Mouse (Mus musculus): Measurements from ENCODE around the gene Olfr1513. TPM values are rescaled to one million over a fixed set of nuclear protein-coding genes. Genes with fewer than 3 reads are reported as not detected.
A peak's percentile ranks its signal among the peaks of the same experiment; 100 is the strongest.

Gene Olfr1513
- polyA plus RNA-seq, 2 experiments: not detected

- no peaks in the 10 kb centered on the region for H3K36me3 ChIP-seq (replicated peaks; ENCODE audit: control insufficient read depth, insufficient read depth, low read depth)
- no peak within 1 kb of the TSS for H3K9ac ChIP-seq (replicated peaks)
- H3K9me3 ChIP-seq (ENCODE audit: control insufficient read depth, low read length): no peaks in the 10 kb centered on the region
- no peaks in the 10 kb centered on the region for H3K4me1 ChIP-seq (replicated peaks; ENCODE audit: control insufficient read depth in 2 of 2, insufficient read depth in 2 of 2, low read length in 1 of 2)
- H3K27me3 ChIP-seq (ENCODE audit: control insufficient read depth, insufficient read depth, low read length): peaks cover 53% of the 10 kb centered on the region
- peak within 1 kb of the TSS; percentile 13; the same call in 1 of the 2 replicates for H3K4me2 ChIP-seq (ENCODE audit: low read depth)
- H3K4me3 ChIP-seq (ENCODE audit: insufficient read depth in 1 of 2, low read depth in 2 of 2, low read length in 2 of 2): peak within 1 kb of the TSS in 1 of 2 experiments; percentile 42; a peak in 2 of 4 replicates
- ATAC-seq (ENCODE audit: insufficient read depth): no peak
- 3% methylated on average over 26 of the region's 26 CpGs for WGBS (ENCODE audit: insufficient replicate concordance)
- TF ChIP-seq EP300 (IDR thresholded peaks at IDR 0.05; ENCODE audit: low read depth) (no peak), CTCF (IDR thresholded peaks at IDR 0.05; ENCODE audit: low read depth) (no peak)
- H3K27ac ChIP-seq: no peak within 1 kb of the TSS
- DNase-seq (ENCODE audit: low read depth in 3 of 3, low spot score in 3 of 3): no peak
Observed at GRCm38 (mm10) chr14:52327910-52328812, 28.0 kb downstream of the Olfr1513 start, which contains the start of gene Sall2. Sall2 (minus strand) TSS chr14:52328762.

- Histone ChIP-seq H3K27me3 (ENCODE audit: control insufficient read depth, insufficient read depth, low read length) (peaks cover 53% of the 10 kb centered on the region), H3K27ac (no peak overlapping the region), H3K36me3 (replicated peaks; ENCODE audit: control insufficient read depth, insufficient read depth, low read depth) (no peaks in the 10 kb centered on the region), H3K9me3 (ENCODE audit: control insufficient read depth, low read length) (no peaks in the 10 kb centered on the region), H3K9ac (replicated peaks) (no peak overlapping the region), H3K4me2 (ENCODE audit: low read depth) (peak overlapping the region; percentile 13; the same call in 1 of the 2 replicates), H3K4me3 (ENCODE audit: insufficient read depth in 1 of 2, low read depth in 2 of 2, low read length in 2 of 2) (no peak overlapping the region), H3K4me1 (replicated peaks; ENCODE audit: control insufficient read depth in 2 of 2, insufficient read depth in 2 of 2, low read length in 1 of 2) (no peaks in the 10 kb centered on the region)
- 4% methylated on average over 14 of the region's 14 CpGs for WGBS (ENCODE audit: insufficient replicate concordance)
- ATAC-seq (ENCODE audit: insufficient read depth) (no peak), DNase-seq (ENCODE audit: low read depth in 3 of 3, low spot score in 3 of 3) (no peak)
- TF ChIP-seq CTCF (IDR thresholded peaks at IDR 0.05; ENCODE audit: low read depth) (no peak), EP300 (IDR thresholded peaks at IDR 0.05; ENCODE audit: low read depth) (no peak)
Observed at GRCm38 (mm10) chr14:52327375-52327901, 28.8 kb downstream of the Olfr1513 start.

GRCm38 (mm10) chr14:52325890-52326289 lies 30.3 kb downstream of the Olfr1513 start:
- DNase-seq (ENCODE audit: low read depth in 3 of 3, low spot score in 3 of 3) (no peak), ATAC-seq (ENCODE audit: insufficient read depth) (no peak)
- no peaks in the 10 kb centered on the region for H3K9me3 ChIP-seq (ENCODE audit: control insufficient read depth, low read length)
- TF ChIP-seq CTCF (IDR thresholded peaks at IDR 0.05; ENCODE audit: low read depth) (peak; percentile 40; the same call in 1 of the 2 replicates), EP300 (IDR thresholded peaks at IDR 0.05; ENCODE audit: low read depth) (no peak)
- H3K27ac ChIP-seq: no peak overlapping the region
- no peak overlapping the region for H3K9ac ChIP-seq (replicated peaks)
- H3K36me3 ChIP-seq (replicated peaks; ENCODE audit: control insufficient read depth, insufficient read depth, low read depth): no peaks in the 10 kb centered on the region
- WGBS (ENCODE audit: insufficient replicate concordance): 8% methylated on average over 4 of the region's 4 CpGs
- H3K4me3 ChIP-seq (ENCODE audit: insufficient read depth in 1 of 2, low read depth in 2 of 2, low read length in 2 of 2): no peak overlapping the region
- H3K4me1 ChIP-seq (replicated peaks; ENCODE audit: control insufficient read depth in 2 of 2, insufficient read depth in 2 of 2, low read length in 1 of 2): no peaks in the 10 kb centered on the region
- no peak overlapping the region for H3K4me2 ChIP-seq (ENCODE audit: low read depth)
- peaks cover 43% of the 10 kb centered on the region for H3K27me3 ChIP-seq (ENCODE audit: control insufficient read depth, insufficient read depth, low read length)

- H3K4me2 ChIP-seq (ENCODE audit: low read depth): no peak overlapping the region
- no peaks in the 10 kb centered on the region for H3K9me3 ChIP-seq (ENCODE audit: control insufficient read depth, low read length)
- no peak overlapping the region for H3K27ac ChIP-seq
- H3K4me1 ChIP-seq (replicated peaks; ENCODE audit: control insufficient read depth in 2 of 2, insufficient read depth in 2 of 2, low read length in 1 of 2): peaks cover 0 to 5% of the 10 kb centered on the region in 2 experiments; a peak in 1 of 4 replicates
- H3K27me3 ChIP-seq (ENCODE audit: control insufficient read depth, insufficient read depth, low read length): peaks cover 30% of the 10 kb centered on the region
- no peak for ATAC-seq (ENCODE audit: insufficient read depth)
- DNase-seq (ENCODE audit: low read depth in 3 of 3, low spot score in 3 of 3): no peak
- no peak for TF ChIP-seq EP300 (IDR thresholded peaks at IDR 0.05; ENCODE audit: low read depth)
- TF ChIP-seq CTCF (IDR thresholded peaks at IDR 0.05; ENCODE audit: low read depth): no peak
- WGBS (ENCODE audit: insufficient replicate concordance): 60% methylated on average over 6 of the region's 6 CpGs
- no peak overlapping the region for H3K4me3 ChIP-seq (ENCODE audit: insufficient read depth in 1 of 2, low read depth in 2 of 2, low read length in 2 of 2)
- H3K36me3 ChIP-seq (replicated peaks; ENCODE audit: control insufficient read depth, insufficient read depth, low read depth): no peaks in the 10 kb centered on the region
- no peak overlapping the region for H3K9ac ChIP-seq (replicated peaks)
Observed at GRCm38 (mm10) chr14:52319361-52319760, 36.8 kb downstream of the Olfr1513 start.

All from liver, embryonic 14.5 days (tissue).